Mouse (Mus musculus) CH12.LX (cell line): Measurements from ENCODE around the gene Ficd. TPM values are rescaled to one million over a fixed set of nuclear protein-coding genes. Genes with fewer than 3 reads are reported as not detected.

Source experiments
- DNase-seq: peaks from one replicate; pipeline ENCODE4 v3.0.0-alpha.2; 2013; ENCODE audit errors: extremely low read depth
- H3K27ac ChIP-seq: 2 replicates; pipeline ENCODE4 v1.5.1; 2012; ENCODE audit warnings: low read depth, mild to moderate bottlenecking, control low read depth, moderate library complexity; ENCODE audit not compliant: insufficient read depth
- H3K27me3 ChIP-seq: replicated peaks from 2 replicates; pipeline ENCODE3; 2012; ENCODE audit warnings: inconsistent platforms
- H3K36me3 ChIP-seq, 2 experiments: replicated peaks in 1 of 2; 2 replicates each; pipeline versions ENCODE3 to v1.6.1; 2012; ENCODE audit warnings: inconsistent platforms in 1 of 2, low read length in 1 of 2, mild to moderate bottlenecking in 1 of 2, mixed read lengths in 1 of 2, moderate library complexity in 1 of 2; ENCODE audit not compliant: control insufficient read depth in 1 of 2, insufficient read depth in 1 of 2
- H3K4me1 ChIP-seq, 2 experiments: 2 replicates each; pipeline ENCODE4 v1.6.1; 2012; ENCODE audit warnings: inconsistent platforms in 1 of 2, moderate library complexity in 1 of 2; ENCODE audit not compliant: insufficient read depth in 2 of 2, control insufficient read depth in 1 of 2
- H3K4me2 ChIP-seq: 2 replicates; pipeline ENCODE4 v1.6.1; 2012; ENCODE audit warnings: low read depth, mild to moderate bottlenecking, control low read depth; ENCODE audit not compliant: poor library complexity, insufficient read depth, severe bottlenecking
- H3K4me3 ChIP-seq, 3 experiments: fragments of 150-350 bp in 1 of 3; sonication (generic) in 1 of 3; replicated peaks in 1 of 3; 2 replicates each; pipeline versions ENCODE3 to v1.5.1; 2011 to 2012; ENCODE audit warnings: low read depth in 2 of 3, low read length in 2 of 3, mild to moderate bottlenecking in 2 of 3, moderate library complexity in 2 of 3, control low read depth in 1 of 3, improper control_type of control experiment in 1 of 3, inconsistent platforms in 1 of 3, mixed read lengths in 1 of 3; ENCODE audit not compliant: poor library complexity in 1 of 3
- H3K79me2 ChIP-seq: replicated peaks from 2 replicates; pipeline ENCODE4 v1.6.1; 2012; ENCODE audit warnings: mild to moderate bottlenecking, moderate library complexity; ENCODE audit not compliant: control insufficient read depth, poor library complexity, insufficient read depth, severe bottlenecking; ENCODE audit errors: extremely low read depth
- H3K9ac ChIP-seq: 2 replicates; pipeline ENCODE4 v1.6.1; 2012; ENCODE audit warnings: low read depth, mild to moderate bottlenecking, control low read depth, moderate library complexity; ENCODE audit not compliant: insufficient read depth
- H3K9me3 ChIP-seq: replicated peaks from 2 replicates; pipeline ENCODE3; 2012; ENCODE audit warnings: low read length, inconsistent platforms, mixed read lengths
- CHD1 ChIP-seq: IDR thresholded peaks from 2 replicates; pipeline ENCODE4 v1.6.1; 2012; ENCODE audit warnings: low read depth, low read length, improper control_type of control experiment, inconsistent platforms
- CTCF ChIP-seq, 2 experiments: IDR thresholded peaks in 1 of 2; conservative IDR thresholded peaks in 1 of 2; 2 replicates each; pipeline ENCODE4 v1.5.1; 2011 to 2012; ENCODE audit warnings: low read depth in 2 of 2, low read length in 2 of 2, improper control_type of control experiment in 1 of 2, inconsistent platforms in 1 of 2, mild to moderate bottlenecking in 1 of 2, moderate library complexity in 1 of 2
- GABPA ChIP-seq: IDR thresholded peaks from 2 replicates; pipeline ENCODE4 v1.6.1; 2012; ENCODE audit warnings: low read depth, low read length, improper control_type of control experiment, inconsistent platforms; ENCODE audit not compliant: insufficient replicate concordance
- HCFC1 ChIP-seq: IDR thresholded peaks from 2 replicates; pipeline ENCODE4 v1.6.1; 2012; ENCODE audit warnings: low read depth, mild to moderate bottlenecking, inconsistent platforms, low read length, improper control_type of control experiment
- IRF4 ChIP-seq: IDR thresholded peaks from 2 replicates; pipeline ENCODE4 v1.6.1; 2014; ENCODE audit warnings: low read depth, mild to moderate bottlenecking, inconsistent platforms, low read length, improper control_type of control experiment
- JUN ChIP-seq: IDR thresholded peaks from 2 replicates; pipeline ENCODE4 v1.6.1; 2011; ENCODE audit warnings: low read depth, mild to moderate bottlenecking, low read length, improper control_type of control experiment, moderate library complexity; ENCODE audit not compliant: insufficient read depth
- MEF2A ChIP-seq: IDR thresholded peaks from 2 replicates; pipeline ENCODE4 v1.6.1; 2014; ENCODE audit warnings: low read depth, mild to moderate bottlenecking, inconsistent platforms, low read length, improper control_type of control experiment, borderline replicate concordance
- MYC ChIP-seq: IDR thresholded peaks from 2 replicates; pipeline ENCODE4 v1.6.1; 2011; ENCODE audit warnings: low read depth, mild to moderate bottlenecking, improper control_type of control experiment, low read length
- NRF1 ChIP-seq: IDR thresholded peaks from 2 replicates; pipeline ENCODE4 v1.6.1; 2014; ENCODE audit warnings: low read depth, mild to moderate bottlenecking, inconsistent platforms, low read length, improper control_type of control experiment, moderate library complexity
- POLR2A ChIP-seq: IDR thresholded peaks from 2 replicates; pipeline ENCODE4 v1.6.1; 2011; ENCODE audit warnings: low read depth, mild to moderate bottlenecking, improper control_type of control experiment, low read length
- POLR2AphosphoS2 ChIP-seq: IDR thresholded peaks from 2 replicates; pipeline ENCODE4 v1.6.1; 2011; ENCODE audit warnings: low read depth, low read length, improper control_type of control experiment
- RCOR1 ChIP-seq: conservative IDR thresholded peaks from 2 replicates; pipeline ENCODE4 v1.6.1; 2012; ENCODE audit warnings: low read depth, mild to moderate bottlenecking, inconsistent platforms, low read length, improper control_type of control experiment
- SIN3A ChIP-seq: IDR thresholded peaks from 2 replicates; pipeline ENCODE4 v1.6.1; 2012; ENCODE audit warnings: low read length, improper control_type of control experiment, inconsistent platforms
- SMC3 ChIP-seq: IDR thresholded peaks from 2 replicates; pipeline ENCODE4 v1.6.1; 2011; ENCODE audit warnings: low read depth, low read length, improper control_type of control experiment
- TCF12 ChIP-seq: IDR thresholded peaks from 2 replicates; pipeline ENCODE4 v1.6.1; 2014; ENCODE audit warnings: low read depth, mild to moderate bottlenecking, inconsistent platforms, low read length, improper control_type of control experiment
- UBTF ChIP-seq: IDR thresholded peaks from 2 replicates; pipeline ENCODE4 v1.6.1; 2012; ENCODE audit warnings: low read depth, mild to moderate bottlenecking, inconsistent platforms, low read length, improper control_type of control experiment, moderate library complexity
- ZMIZ1 ChIP-seq: IDR thresholded peaks from 2 replicates; pipeline ENCODE4 v1.6.1; 2012; ENCODE audit warnings: low read depth, mild to moderate bottlenecking, inconsistent platforms, low read length, improper control_type of control experiment
- dilution Hi-C: fragments of 300-500 bp; cut with MboI; formaldehyde crosslinking; loops from 2 replicates; pipeline ENCODE4 v1.14.3; 2020; ENCODE audit warnings: low sequenced_read_pairs; ENCODE audit not compliant: extremely low pct_unique_long_range_greater_than_20kb, extremely low pct_ligation_motif_present
- in situ Hi-C: fragments of 300-500 bp; cut with MboI; formaldehyde crosslinking; loops from 3 replicates; pipeline ENCODE4 v1.14.3; 2019; ENCODE audit warnings: low sequenced_read_pairs, low pct_ligation_motif_present, low pct_unique_long_range_greater_than_20kb, mixed read lengths
- polyA plus RNA-seq: library from polyadenylated mRNA; unstranded; fragments of >175 nt; gene quantifications from 2 replicates; pipeline ENCODE4 v1.2.1, GENCODE M21; 2012; ENCODE audit warnings: low read depth; ENCODE audit not compliant: insufficient read length
- total RNA-seq, 2 experiments: library from RNA; depleted of rRNA; stranded (reverse); fragments of 300-350 nt in 1 of 2; fragments of >200 nt in 1 of 2; gene quantifications; 2 replicates each; pipeline ENCODE4 v1.2.3; 2012 to 2014

The Ficd gene
- total and polyA plus RNA-seq, 3 experiments, result 2.4 to 2.5 (median 2.4) TPM

DNA sequence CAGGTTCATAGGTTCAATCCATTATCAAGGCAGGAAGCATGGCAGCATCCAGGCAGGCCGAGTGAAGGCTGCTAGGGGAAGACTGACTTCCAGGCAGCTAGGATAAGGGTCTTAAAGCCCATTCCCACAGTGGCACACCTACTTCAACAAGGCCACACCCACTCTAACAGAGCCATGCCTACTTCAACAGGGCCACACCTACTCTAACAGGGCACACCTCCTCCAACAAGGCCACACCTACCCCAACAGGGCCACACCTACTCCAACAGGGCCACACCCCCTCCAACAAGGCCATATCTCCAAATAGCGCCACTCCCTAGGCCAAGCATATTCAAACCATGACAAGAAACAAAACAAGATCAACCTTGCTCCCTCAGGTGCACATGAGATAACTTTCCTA, 22.7 kb upstream of the Ficd start:
- H3K9me3 ChIP-seq, result peaks cover 7% of the 10 kb centered on the region
- in situ Hi-C loops, result no loop called here

DNA sequence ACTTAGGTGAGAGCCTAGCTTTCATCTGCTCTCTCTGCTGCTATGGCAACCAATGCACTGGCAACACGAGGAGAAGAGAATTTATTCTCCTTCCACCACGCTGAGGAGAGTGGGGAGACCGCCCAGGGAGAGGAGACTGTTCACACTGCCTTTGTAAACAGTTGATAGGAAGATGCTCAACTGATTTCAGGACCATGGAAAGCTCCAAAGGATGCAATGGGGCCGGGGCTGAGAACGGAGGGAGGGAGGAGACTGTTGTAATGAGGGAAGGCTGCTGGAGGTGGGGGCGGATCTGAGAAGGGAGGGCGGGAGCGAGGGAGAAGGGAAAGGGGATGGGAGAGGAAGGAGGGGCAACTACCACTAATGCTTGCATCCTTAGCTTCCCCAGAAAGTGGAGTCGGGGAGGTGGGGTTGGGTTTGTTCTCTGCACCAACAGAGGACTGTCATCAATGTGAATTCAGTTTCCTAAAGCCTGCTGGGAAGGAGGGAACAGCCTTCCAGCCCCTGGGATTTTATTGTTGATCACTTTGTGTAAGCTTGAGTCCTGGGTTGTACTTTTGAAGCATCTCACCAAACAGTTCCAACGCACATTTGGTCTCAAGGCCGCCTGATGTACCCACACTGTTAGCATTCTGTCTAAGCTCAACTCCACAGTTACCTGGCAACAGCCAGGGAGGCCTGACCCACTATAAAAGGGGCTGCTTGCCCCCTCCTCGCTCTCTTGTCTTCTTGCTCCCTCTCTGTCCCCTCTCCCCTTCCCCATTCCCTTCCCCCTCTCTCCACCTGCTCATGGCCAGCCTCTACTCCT, 18.8 kb upstream of the Ficd start:
- dilution Hi-C loops, result no loop called here
- no peak for TF ChIP-seq HCFC1
- no peak for TF ChIP-seq CHD1
- TF ChIP-seq MYC, result no peak
- no peak for TF ChIP-seq MEF2A
- no peak for TF ChIP-seq TCF12
- TF ChIP-seq SIN3A, result no peak
- TF ChIP-seq JUN, result no peak
- TF ChIP-seq CTCF (conservative IDR thresholded peaks at IDR 0.05 in 1 of 2, IDR thresholded peaks at IDR 0.05 in 1 of 2; ENCODE audit: low read depth in 2 of 2, low read length in 2 of 2), result no peak
- TF ChIP-seq IRF4, result no peak
- peaks cover 44% of the 10 kb centered on the region for H3K27me3 ChIP-seq
- no peak overlapping the region for H3K27ac ChIP-seq
- in situ Hi-C loops, result no loop called here
- no peak overlapping the region for H3K4me3 ChIP-seq
- no peak overlapping the region for H3K9ac ChIP-seq
- no peaks in the 10 kb centered on the region for H3K36me3 ChIP-seq
- H3K4me1 ChIP-seq, result no peaks in the 10 kb centered on the region
- DNase-seq, result no peak
- H3K79me2 ChIP-seq, result no peaks in the 10 kb centered on the region
- peaks cover 2% of the 10 kb centered on the region for H3K9me3 ChIP-seq
- H3K4me2 ChIP-seq, result no peak overlapping the region

More for the DNA sequence above, 22.7 kb upstream of the Ficd start:
- Histone ChIP-seq H3K27ac (no peak overlapping the region), H3K27me3 (peaks cover 60% of the 10 kb centered on the region), H3K4me2 (no peak overlapping the region), H3K4me1 (no peaks in the 10 kb centered on the region), H3K4me3 (no peak overlapping the region), H3K36me3 (no peaks in the 10 kb centered on the region), H3K79me2 (no peaks in the 10 kb centered on the region), H3K9ac (no peak overlapping the region)
- DNase-seq, result no peak
- dilution Hi-C loops, result no loop called here
- TF ChIP-seq NRF1, result no peak
- no peak for TF ChIP-seq POLR2A
- TF ChIP-seq POLR2AphosphoS2, result no peak
- no peak for TF ChIP-seq SMC3
- TF ChIP-seq RCOR1, result no peak
- no peak for TF ChIP-seq UBTF
- no peak for TF ChIP-seq GABPA
- TF ChIP-seq HCFC1, result no peak
- TF ChIP-seq MYC, result no peak
- no peak for TF ChIP-seq ZMIZ1
- no peak for TF ChIP-seq CHD1
- no peak for TF ChIP-seq SIN3A
- TF ChIP-seq MEF2A, result no peak
